Mouse (Mus musculus) embryo, embryonic 10 days (tissue): ENCODE data around the gene Trp53bp1.

Source experiments
- DNase-seq: peaks from one replicate; pipeline ENCODE4 v3.0.0-alpha.2; 2015; ENCODE audit warnings: low spot score

Gene Trp53bp1

GRCm38 (mm10) chr2:121244099-121244498 lies 27.1 kb downstream of the Trp53bp1 start:
- no peak for DNase-seq

- DNase-seq = no peak
Measured at GRCm38 (mm10) chr2:121239426-121239825, 31.8 kb downstream of the Trp53bp1 start.

GRCm38 (mm10) chr2:121235460-121236072 lies 35.6 kb downstream of the Trp53bp1 start:
- no peak for DNase-seq

GRCm38 (mm10) chr2:121228135-121228534 lies 43.1 kb downstream of the Trp53bp1 start:
- DNase-seq = no peak

GRCm38 (mm10) chr2:121223010-121223409 lies 48.2 kb downstream of the Trp53bp1 start:
- DNase-seq = no peak

- DNase-seq = no peak
Measured at GRCm38 (mm10) chr2:121219994-121220393, 51.2 kb downstream of the Trp53bp1 start.

GRCm38 (mm10) chr2:121219177-121219576 lies 52.0 kb downstream of the Trp53bp1 start:
- DNase-seq = no peak

- no peak for DNase-seq
Measured at GRCm38 (mm10) chr2:121214491-121214890, 56.7 kb downstream of the Trp53bp1 start.

- no peak for DNase-seq
Measured at GRCm38 (mm10) chr2:121206541-121206940, 64.7 kb downstream of the Trp53bp1 start.

- no peak for DNase-seq
Measured at GRCm38 (mm10) chr2:121204276-121204675, 66.9 kb downstream of the Trp53bp1 start.

- no peak for DNase-seq
Measured at GRCm38 (mm10) chr2:121195466-121195865, 75.7 kb downstream of the Trp53bp1 start.

- peak; percentile 13 for DNase-seq
Measured at GRCm38 (mm10) chr2:121188530-121188929, 82.7 kb downstream of the Trp53bp1 start.

GRCm38 (mm10) chr2:121184142-121184541 lies 87.1 kb downstream of the Trp53bp1 start:
- DNase-seq = no peak

GRCm38 (mm10) chr2:121183431-121183830 lies 87.8 kb downstream of the Trp53bp1 start:
- no peak for DNase-seq

GRCm38 (mm10) chr2:121178828-121179479 lies 92.3 kb downstream of the Trp53bp1 start:
- no peak for DNase-seq

GRCm38 (mm10) chr2:121170980-121171742 lies 100.0 kb downstream of the Trp53bp1 start, which contains the start of gene Zscan29:
TSS of gene Zscan29 (minus strand) at chr2:121171125.
- DNase-seq = peak; percentile 95

- DNase-seq = peak; percentile 65
Measured at GRCm38 (mm10) chr2:121170481-121170971, 100.7 kb downstream of the Trp53bp1 start, which contains the start of gene Tubgcp4. TSS of gene Tubgcp4 (plus strand) at chr2:121170654.

GRCm38 (mm10) chr2:121169902-121170301 lies 101.3 kb downstream of the Trp53bp1 start:
- DNase-seq = peak; percentile 7

GRCm38 (mm10) chr2:121169173-121169572 lies 102.0 kb downstream of the Trp53bp1 start:
- no peak for DNase-seq

GRCm38 (mm10) chr2:121153100-121153499 lies 118.1 kb downstream of the Trp53bp1 start:
- DNase-seq = peak; percentile 13

GRCm38 (mm10) chr2:121149679-121150078 lies 121.5 kb downstream of the Trp53bp1 start:
- no peak for DNase-seq
